In the genomic region with DNA sequence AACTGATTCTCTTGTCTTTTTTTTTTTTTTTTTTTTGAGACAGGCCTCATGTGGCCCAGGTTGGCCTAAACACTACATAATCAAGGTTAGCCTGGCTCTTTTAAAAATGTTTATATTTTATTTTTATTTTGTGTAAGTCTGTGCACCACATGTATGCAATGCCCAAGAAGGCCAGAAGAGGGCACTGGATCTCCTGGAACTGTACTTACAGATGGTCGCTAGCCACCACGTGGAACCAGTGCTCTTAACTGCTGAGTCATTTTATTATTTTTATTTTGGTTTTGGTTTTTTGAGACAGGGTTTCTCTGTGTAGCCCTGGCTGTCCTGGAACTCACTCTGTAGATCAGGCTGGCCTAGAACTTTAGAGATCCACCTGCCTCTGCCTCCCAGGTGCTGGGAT, we compare ENCODE assay signal across 8 mouse cellular contexts. TPM values are rescaled to one million over a fixed set of nuclear protein-coding genes. Genes with fewer than 3 reads are reported as not detected.
DNase-seq lines count a peak whose midpoint lies in the region; ATAC-seq lines count a peak whose summit lies in the region.

No protein-coding gene starts in this region.

- no peaks in the 10 kb centered on the region for H3K4me1 ChIP-seq in forebrain, embryonic 14.5 days (ENCODE audit: control insufficient read depth, insufficient read depth, low read length)
- H3K4me1 ChIP-seq in forebrain, embryonic 12.5 days = no peaks in the 10 kb centered on the region
- peaks cover 7% of the 10 kb centered on the region for H3K4me1 ChIP-seq in midbrain, embryonic 10.5 days
- no peaks in the 10 kb centered on the region for H3K4me1 ChIP-seq in midbrain, embryonic 15.5 days
- H3K4me1 ChIP-seq in forebrain, embryonic 16.5 days (replicated peaks; ENCODE audit: control insufficient read depth, insufficient read depth, low read length) = no peaks in the 10 kb centered on the region

- H3K9ac ChIP-seq in forebrain, embryonic 14.5 days (ENCODE audit: low read length) = no peak overlapping the region
- no peak overlapping the region for H3K9ac ChIP-seq in forebrain, embryonic 12.5 days
- H3K9ac ChIP-seq in midbrain, embryonic 15.5 days = no peak overlapping the region
- no peak overlapping the region for H3K9ac ChIP-seq in forebrain, embryonic 16.5 days (replicated peaks; ENCODE audit: low read depth, low read length)

- DNase-seq in forebrain, embryonic 14.5 days (ENCODE audit: low spot score) = peak; percentile 40
- peak; percentile 40 for DNase-seq in midbrain, embryonic 10.5 days (ENCODE audit: low spot score)
- DNase-seq in c-Kit-positive CD71-positive TER-119-positive erythroid progenitor cells, embryonic 14.5 days (ENCODE audit: low spot score) = peak; percentile 62
- no peak for DNase-seq in frontal cortex, postnatal 14 days (ENCODE audit: low spot score in 2 of 2)

- H3K36me3 ChIP-seq in forebrain, embryonic 14.5 days (ENCODE audit: control insufficient read depth, insufficient read depth, low read length) = no peaks in the 10 kb centered on the region
- no peaks in the 10 kb centered on the region for H3K36me3 ChIP-seq in forebrain, embryonic 12.5 days (replicated peaks)
- no peaks in the 10 kb centered on the region for H3K36me3 ChIP-seq in midbrain, embryonic 10.5 days
- no peaks in the 10 kb centered on the region for H3K36me3 ChIP-seq in midbrain, embryonic 15.5 days (replicated peaks)
- no peaks in the 10 kb centered on the region for H3K36me3 ChIP-seq in forebrain, embryonic 16.5 days (ENCODE audit: control insufficient read depth, insufficient read depth)

- no peaks in the 10 kb centered on the region for H3K27me3 ChIP-seq in forebrain, embryonic 14.5 days (replicated peaks; ENCODE audit: control insufficient read depth, insufficient read depth, low read length)
- no peaks in the 10 kb centered on the region for H3K27me3 ChIP-seq in forebrain, embryonic 12.5 days
- H3K27me3 ChIP-seq in midbrain, embryonic 10.5 days (ENCODE audit: low read depth, poor library complexity, severe bottlenecking) = no peaks in the 10 kb centered on the region
- no peaks in the 10 kb centered on the region for H3K27me3 ChIP-seq in midbrain, embryonic 15.5 days (replicated peaks)
- no peaks in the 10 kb centered on the region for H3K27me3 ChIP-seq in forebrain, embryonic 16.5 days (replicated peaks; ENCODE audit: control insufficient read depth, insufficient read depth, low read length)

- H3K27ac ChIP-seq in forebrain, embryonic 14.5 days (ENCODE audit: low read depth, low read length) = no peak overlapping the region
- no peak overlapping the region for H3K27ac ChIP-seq in forebrain, embryonic 12.5 days
- no peak overlapping the region for H3K27ac ChIP-seq in midbrain, embryonic 10.5 days (replicated peaks)
- H3K27ac ChIP-seq in midbrain, embryonic 15.5 days = no peak overlapping the region
- H3K27ac ChIP-seq in forebrain, embryonic 16.5 days (ENCODE audit: low read length) = no peak overlapping the region

- H3K4me3 ChIP-seq in forebrain, embryonic 14.5 days (ENCODE audit: low read depth, low read length) = no peak overlapping the region
- no peak overlapping the region for H3K4me3 ChIP-seq in forebrain, embryonic 12.5 days (replicated peaks)
- no peak overlapping the region for H3K4me3 ChIP-seq in midbrain, embryonic 10.5 days
- H3K4me3 ChIP-seq in midbrain, embryonic 15.5 days = no peak overlapping the region
- H3K4me3 ChIP-seq in forebrain, embryonic 16.5 days (replicated peaks; ENCODE audit: low read length) = no peak overlapping the region

- no peaks in the 10 kb centered on the region for H3K9me3 ChIP-seq in forebrain, embryonic 14.5 days (replicated peaks; ENCODE audit: control insufficient read depth, low read length)
- no peaks in the 10 kb centered on the region for H3K9me3 ChIP-seq in forebrain, embryonic 12.5 days
- H3K9me3 ChIP-seq in midbrain, embryonic 10.5 days (replicated peaks) = no peaks in the 10 kb centered on the region
- H3K9me3 ChIP-seq in midbrain, embryonic 15.5 days = no peaks in the 10 kb centered on the region
- H3K9me3 ChIP-seq in forebrain, embryonic 16.5 days (ENCODE audit: control insufficient read depth, low read length) = no peaks in the 10 kb centered on the region

- 64% methylated on average over 2 of the region's 2 CpGs for WGBS in forebrain, embryonic 14.5 days
- 51% methylated on average over 2 of the region's 2 CpGs for WGBS in forebrain, embryonic 12.5 days
- WGBS in midbrain, embryonic 10.5 days = 66% methylated on average over 2 of the region's 2 CpGs
- WGBS in midbrain, embryonic 15.5 days = 60% methylated on average over 2 of the region's 2 CpGs
- 53% methylated on average over 2 of the region's 2 CpGs for WGBS in forebrain, embryonic 16.5 days

- H3K4me2 ChIP-seq in forebrain, embryonic 14.5 days (ENCODE audit: low read length) = no peak overlapping the region
- H3K4me2 ChIP-seq in forebrain, embryonic 12.5 days = no peak overlapping the region
- no peak overlapping the region for H3K4me2 ChIP-seq in midbrain, embryonic 15.5 days
- H3K4me2 ChIP-seq in forebrain, embryonic 16.5 days (ENCODE audit: low read length) = no peak overlapping the region

- ATAC-seq in forebrain, embryonic 14.5 days = no peak
- ATAC-seq in forebrain, embryonic 12.5 days (ENCODE audit: low FRiP score) = no peak
- no peak for ATAC-seq in midbrain, embryonic 15.5 days (replicated peaks)
- ATAC-seq in megakaryocyte-erythroid progenitor cell, adult 5-6 weeks (replicated peaks; ENCODE audit: low FRiP score, low TSS enrichment, poor library complexity, severe bottlenecking) = peak; percentile 78
- ATAC-seq in forebrain, embryonic 16.5 days = no peak

RNA-seq across cellular contexts. Expression of gene Zfp710, which starts 13.1 kb away (rescaled TPM):
- polyA plus RNA-seq in forebrain, embryonic 14.5 days (2014; fragmentation: Nextera tagmentation; extraction: Ambion mirVana) = 17.6 and 18.3 TPM in 2 replicates
- 30.5 and 33.9 TPM in 2 replicates for polyA plus RNA-seq in forebrain, embryonic 12.5 days (2016; fragmentation: Nextera tagmentation; extraction: Ambion mirVana)
- 32.7 and 34.2 TPM in 2 replicates for polyA plus RNA-seq in midbrain, embryonic 10.5 days (2016; fragmentation: Nextera tagmentation; extraction: Ambion mirVana)
- 18.0 and 18.6 TPM in 2 replicates for polyA plus RNA-seq in midbrain, embryonic 15.5 days (2015; fragmentation: Nextera tagmentation; extraction: Ambion mirVana)
- 7.1 and 9.0 TPM in 2 replicates for total RNA-seq in megakaryocyte-erythroid progenitor cell, adult 5-6 weeks (2014; fragmentation: Nextera tagmentation)
- 6.2 and 10.3 TPM in 2 replicates for total RNA-seq in megakaryocyte-erythroid progenitor cell, adult 5-6 weeks (2017)
- 18.7 and 19.6 TPM in 2 replicates for polyA plus RNA-seq in forebrain, embryonic 16.5 days (2015; fragmentation: Nextera tagmentation; extraction: Ambion mirVana)

Comparison
In these comparisons a context has a peak if more than half of its experiments do, and no peak if none do; other contexts are left out.
1. DNase-seq: peak in forebrain, embryonic 14.5 days (single experiment), midbrain, embryonic 10.5 days (single experiment) and c-Kit-positive CD71-positive TER-119-positive erythroid progenitor cells, embryonic 14.5 days (single experiment); none in frontal cortex, postnatal 14 days (0 of 2).